Mouse (Mus musculus): Measurements from ENCODE around the gene Adam8.

- TF ChIP-seq CTCF (IDR thresholded peaks at IDR 0.05), result no peak
- TF ChIP-seq EP300 (IDR thresholded peaks at IDR 0.05), result no peak
Observed at GRCm38 (mm10) chr7:139946032-139946431, 46.3 kb downstream of the Adam8 start.

Measured in lung, postnatal 0 days (tissue).